Mouse (Mus musculus): ENCODE data around the gene Lrrc9. TPM values are rescaled to one million over a fixed set of nuclear protein-coding genes. Genes with fewer than 3 reads are reported as not detected.

Lrrc9 gene
- total and polyA plus RNA-seq, 3 experiments: not detected

DNA sequence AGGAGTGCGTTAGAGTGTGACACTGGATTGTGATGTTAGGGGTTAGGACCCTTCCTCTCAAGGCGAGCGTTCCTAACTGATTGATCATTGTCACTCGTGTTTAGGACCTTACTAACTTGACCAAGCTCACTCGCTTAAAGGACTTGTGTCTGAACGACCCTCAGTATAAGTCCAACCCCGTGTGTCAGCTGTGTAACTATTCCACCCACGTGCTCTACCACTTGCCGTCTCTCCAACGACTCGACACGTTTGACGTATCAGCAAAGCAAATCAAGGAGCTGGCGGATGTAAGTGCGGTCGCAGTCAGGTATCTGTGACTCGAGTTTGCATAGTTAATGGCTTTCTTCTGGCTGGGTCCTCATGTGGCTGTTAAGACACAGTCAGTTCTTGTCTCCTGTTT lies 12.3 kb downstream of the Lrrc9 start:
- H3K9me3 ChIP-seq (replicated peaks; ENCODE audit: insufficient read depth, low read length): no peaks in the 10 kb centered on the region
- no peak for DNase-seq (ENCODE audit: low read depth, low spot score)
- H3K36me3 ChIP-seq (ENCODE audit: control insufficient read depth in 1 of 2, insufficient read depth in 2 of 2, low read length in 2 of 2): no peaks in the 10 kb centered on the region
- H3K79me2 ChIP-seq (ENCODE audit: control insufficient read depth, insufficient read depth, low read length, poor library complexity): no peaks in the 10 kb centered on the region
- H3K4me3 ChIP-seq (ENCODE audit: control insufficient read depth in 1 of 2, insufficient read depth in 1 of 2, low read depth in 2 of 2, low read length in 2 of 2): no peak overlapping the region
- peaks cover 0 to 2% of the 10 kb centered on the region in 2 experiments; a peak in 3 of 4 replicates for H3K27me3 ChIP-seq (ENCODE audit: control insufficient read depth in 1 of 2, insufficient read depth in 2 of 2, low read length in 2 of 2)
- no peak overlapping the region for H3K27ac ChIP-seq (ENCODE audit: control insufficient read depth, low read depth, low read length)
- TF ChIP-seq JUND (IDR thresholded peaks at IDR 0.05; ENCODE audit: low read depth, low read length): no peak
- TF ChIP-seq ZMIZ1 (IDR thresholded peaks at IDR 0.05; ENCODE audit: low read depth, low read length): no peak
- no peak for TF ChIP-seq SMC3 (IDR thresholded peaks at IDR 0.05; ENCODE audit: low read depth, low read length)
- TF ChIP-seq RAD21 (IDR thresholded peaks at IDR 0.05; ENCODE audit: low read depth, low read length): no peak
- TF ChIP-seq POLR2AphosphoS5 (IDR thresholded peaks at IDR 0.05; ENCODE audit: borderline replicate concordance, low read depth, low read length): no peak
- TF ChIP-seq POLR2AphosphoS2 (IDR thresholded peaks at IDR 0.05; ENCODE audit: low read length): no peak
- TF ChIP-seq MAFK (IDR thresholded peaks at IDR 0.05; ENCODE audit: borderline replicate concordance, low read depth, low read length): no peak
- no peak for TF ChIP-seq GABPA (IDR thresholded peaks at IDR 0.05; ENCODE audit: low read depth, low read length)
- TF ChIP-seq KAT2A (conservative IDR thresholded peaks at IDR 0.05; ENCODE audit: low read depth, low read length): no peak
- TF ChIP-seq POLR2A (IDR thresholded peaks at IDR 0.05; ENCODE audit: control insufficient read depth in 1 of 2, insufficient read depth in 1 of 2, low read depth in 1 of 2, low read length in 2 of 2, poor library complexity in 1 of 2): no peak
- no peak for TF ChIP-seq CTCF (IDR thresholded peaks at IDR 0.05 in 2 of 3, conservative IDR thresholded peaks at IDR 0.05 in 1 of 3; ENCODE audit: control insufficient read depth in 1 of 3, insufficient read depth in 1 of 3, low read depth in 2 of 3, low read length in 3 of 3, poor library complexity in 1 of 3, severe bottlenecking in 1 of 3)
- TF ChIP-seq ELF1 (IDR thresholded peaks at IDR 0.05; ENCODE audit: low read depth, low read length): no peak
- no peak for TF ChIP-seq MAX (IDR thresholded peaks at IDR 0.05; ENCODE audit: low read length)
- TF ChIP-seq NELFE (IDR thresholded peaks at IDR 0.05; ENCODE audit: low read depth, low read length): no peak
- TF ChIP-seq TBP (IDR thresholded peaks at IDR 0.05; ENCODE audit: low read depth, low read length): no peak
- no peak for TF ChIP-seq MYB (IDR thresholded peaks at IDR 0.05; ENCODE audit: low read depth, low read length)
- no peak for TF ChIP-seq MYC (IDR thresholded peaks at IDR 0.05; ENCODE audit: low read depth, low read length)
- no peak for TF ChIP-seq MXI1 (IDR thresholded peaks at IDR 0.05; ENCODE audit: low read depth, low read length)
- H3K4me1 ChIP-seq (ENCODE audit: control insufficient read depth in 1 of 2, insufficient read depth in 2 of 2, low read length in 2 of 2): no peaks in the 10 kb centered on the region
- no peak overlapping the region for H3K9ac ChIP-seq (ENCODE audit: control insufficient read depth, low read depth, low read length, poor library complexity, severe bottlenecking)

- Histone ChIP-seq H3K27ac (ENCODE audit: control insufficient read depth, low read depth, low read length) (no peak overlapping the region), H3K79me2 (ENCODE audit: control insufficient read depth, insufficient read depth, low read length, poor library complexity) (no peaks in the 10 kb centered on the region), H3K27me3 (ENCODE audit: control insufficient read depth in 1 of 2, insufficient read depth in 2 of 2, low read length in 2 of 2) (no peaks in the 10 kb centered on the region; a peak in 2 of 4 replicates), H3K9me3 (replicated peaks; ENCODE audit: insufficient read depth, low read length) (no peaks in the 10 kb centered on the region), H3K36me3 (ENCODE audit: control insufficient read depth in 1 of 2, insufficient read depth in 2 of 2, low read length in 2 of 2) (no peaks in the 10 kb centered on the region), H3K4me3 (ENCODE audit: control insufficient read depth in 1 of 2, insufficient read depth in 1 of 2, low read depth in 2 of 2, low read length in 2 of 2) (no peak overlapping the region), H3K4me1 (ENCODE audit: control insufficient read depth in 1 of 2, insufficient read depth in 2 of 2, low read length in 2 of 2) (no peaks in the 10 kb centered on the region), H3K9ac (ENCODE audit: control insufficient read depth, low read depth, low read length, poor library complexity, severe bottlenecking) (no peak overlapping the region)
- TF ChIP-seq ZC3H11A (IDR thresholded peaks at IDR 0.05; ENCODE audit: low read depth, low read length) (peak; percentile 52), RAD21 (IDR thresholded peaks at IDR 0.05; ENCODE audit: low read depth, low read length) (peak; percentile 66), CTCF (IDR thresholded peaks at IDR 0.05 in 2 of 3, conservative IDR thresholded peaks at IDR 0.05 in 1 of 3; ENCODE audit: control insufficient read depth in 1 of 3, insufficient read depth in 1 of 3, low read depth in 2 of 3, low read length in 3 of 3, poor library complexity in 1 of 3, severe bottlenecking in 1 of 3) (peak in 2 of 3 experiments; percentile 60 to 78; a peak in 4 of 6 replicates), POLR2AphosphoS2 (IDR thresholded peaks at IDR 0.05; ENCODE audit: low read length) (no peak), SMC3 (IDR thresholded peaks at IDR 0.05; ENCODE audit: low read depth, low read length) (peak; percentile 86)
- DNase-seq (ENCODE audit: low read depth, low spot score): peak; percentile 62
Measured at GRCm38 (mm10) chr12:72461191-72461893, 19.7 kb downstream of the Lrrc9 start.
